Mouse (Mus musculus): ENCODE measurements around the gene Gm44790.
"Not testable (repeated sequence)": the region's sequence is repeated elsewhere in the genome, so short reads cannot be mapped to it uniquely, and the experiment has no call there.

Gene Gm44790

DNA sequence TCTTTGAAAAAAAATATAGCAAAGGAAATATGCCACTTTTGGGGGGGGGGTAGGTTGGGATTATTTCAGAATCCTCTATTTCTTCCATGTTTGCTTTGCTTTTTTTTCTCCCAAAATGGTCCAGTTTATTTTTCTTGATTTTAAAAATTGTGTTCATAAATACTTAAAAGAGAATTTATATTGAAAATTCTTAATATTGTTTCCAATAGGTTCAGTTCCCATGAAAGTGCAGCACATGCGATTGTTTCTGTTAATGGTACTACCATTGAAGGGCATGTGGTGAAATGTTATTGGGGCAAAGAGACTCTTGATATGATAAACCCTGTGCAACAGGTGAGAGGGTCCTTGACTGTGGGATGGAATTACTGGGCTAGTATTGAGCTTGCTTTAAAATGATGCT, at the start of gene Gm44790:
Gene Gm44790 (plus strand): TSS at position 301 of the 400 bp plus-strand sequence.
- in situ Hi-C loops (cut with MboI; ENCODE audit: low sequenced_read_pairs) = no loop called here

DNA sequence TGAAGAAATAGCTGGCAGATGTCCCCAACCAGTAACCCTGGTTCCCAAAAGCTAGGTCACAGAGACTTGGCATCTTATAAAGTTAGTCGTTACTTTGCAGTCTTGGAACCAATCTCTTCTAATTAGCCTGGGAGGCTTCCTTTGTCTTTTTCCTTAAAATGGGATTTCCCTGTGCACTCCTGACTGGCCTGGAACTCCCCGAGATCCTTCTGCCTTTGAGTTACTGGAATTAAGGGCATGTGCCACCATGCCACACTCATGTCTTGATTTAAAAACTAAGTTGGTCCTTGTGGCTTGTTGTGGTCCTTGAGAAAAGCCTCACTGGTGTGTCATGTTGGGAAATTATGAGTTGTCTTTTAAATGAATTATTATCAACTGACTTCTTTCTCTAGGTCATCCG, 48.1 kb upstream of the Gm44790 start:
- in situ Hi-C loops (cut with MboI; ENCODE audit: low sequenced_read_pairs) = no loop called here

DNA sequence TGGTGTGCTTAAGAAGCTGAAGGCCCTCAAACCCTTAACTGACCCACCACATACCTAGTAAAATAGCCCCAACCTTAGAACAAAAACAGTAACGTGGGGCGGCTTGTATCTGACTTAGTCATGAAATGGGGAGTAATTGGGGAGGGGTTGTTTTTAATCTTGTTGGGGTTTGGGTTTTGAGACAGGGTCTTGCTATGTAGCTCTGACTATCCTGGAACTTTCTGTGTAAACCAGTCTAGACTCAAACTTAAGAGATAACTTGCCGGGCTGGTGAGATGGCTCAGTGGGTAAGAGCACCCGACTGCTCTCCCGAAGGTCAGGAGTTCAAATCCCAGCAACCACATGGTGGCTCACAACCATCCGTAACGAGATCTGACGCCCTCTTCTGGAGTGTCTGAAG, 46.3 kb upstream of the Gm44790 start:
- in situ Hi-C loops (cut with MboI; ENCODE audit: low sequenced_read_pairs) = not testable (repeated sequence)

DNA sequence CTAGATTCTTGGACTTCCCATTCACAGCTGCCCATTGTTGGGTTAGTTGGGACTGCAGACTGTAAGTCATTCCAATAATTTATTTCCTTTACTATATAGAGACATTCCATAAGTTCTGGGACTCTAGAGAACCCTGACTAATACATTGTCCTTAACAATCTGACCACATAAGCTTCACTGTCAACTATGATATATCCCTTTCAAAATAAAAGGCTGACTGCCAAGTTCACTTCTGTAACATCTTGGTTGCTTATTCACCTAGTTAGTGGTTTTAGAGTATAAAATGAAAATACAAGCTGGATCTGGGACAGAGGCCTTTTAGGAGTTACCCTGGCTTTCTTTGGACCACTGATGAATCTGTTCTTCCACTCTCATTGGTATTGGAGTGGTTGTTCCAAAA, 43.9 kb upstream of the Gm44790 start:
- in situ Hi-C loops (cut with MboI; ENCODE audit: low sequenced_read_pairs) = no loop called here

DNA sequence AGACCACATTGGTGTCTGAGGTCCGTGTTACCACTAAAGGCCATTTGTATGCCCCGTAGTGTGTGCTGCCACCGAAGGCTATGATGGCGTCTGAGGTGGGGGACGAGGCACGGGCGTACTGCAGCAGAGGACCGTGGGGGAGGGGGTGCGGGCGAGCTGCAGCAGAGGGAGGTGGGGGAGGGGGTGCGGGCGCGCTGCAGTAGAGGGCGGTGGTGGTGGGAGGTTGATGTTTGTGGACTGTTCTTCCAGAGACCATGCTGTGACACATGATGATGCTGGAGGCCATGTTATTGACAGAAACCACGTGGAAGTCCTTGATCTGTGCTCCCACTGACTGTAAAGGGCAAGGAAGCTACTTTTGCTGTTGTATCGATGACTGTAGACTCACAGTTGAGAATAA, 43.1 kb upstream of the Gm44790 start:
- in situ Hi-C loops (cut with MboI; ENCODE audit: low sequenced_read_pairs) = no loop called here

DNA sequence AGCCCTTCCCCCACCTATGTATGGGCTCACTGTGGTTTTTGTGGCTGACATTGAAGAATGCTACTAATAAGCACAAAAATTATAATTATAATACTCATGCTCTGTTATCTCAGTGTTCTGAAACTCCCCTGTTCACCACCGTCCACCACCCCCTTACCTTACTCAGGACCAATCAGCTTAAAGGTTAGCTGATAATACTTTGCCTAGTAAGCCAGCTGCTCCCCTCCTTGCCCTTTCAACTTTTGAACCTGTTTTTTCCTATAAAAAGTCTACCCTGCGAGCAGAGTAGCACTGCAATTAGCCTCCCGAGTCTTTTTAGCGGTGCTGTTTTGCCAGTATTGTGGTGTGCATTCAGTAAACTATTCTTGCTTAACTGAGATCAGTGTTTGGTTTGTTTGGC, 41.8 kb upstream of the Gm44790 start:
- in situ Hi-C loops (cut with MboI; ENCODE audit: low sequenced_read_pairs) = no loop called here

DNA sequence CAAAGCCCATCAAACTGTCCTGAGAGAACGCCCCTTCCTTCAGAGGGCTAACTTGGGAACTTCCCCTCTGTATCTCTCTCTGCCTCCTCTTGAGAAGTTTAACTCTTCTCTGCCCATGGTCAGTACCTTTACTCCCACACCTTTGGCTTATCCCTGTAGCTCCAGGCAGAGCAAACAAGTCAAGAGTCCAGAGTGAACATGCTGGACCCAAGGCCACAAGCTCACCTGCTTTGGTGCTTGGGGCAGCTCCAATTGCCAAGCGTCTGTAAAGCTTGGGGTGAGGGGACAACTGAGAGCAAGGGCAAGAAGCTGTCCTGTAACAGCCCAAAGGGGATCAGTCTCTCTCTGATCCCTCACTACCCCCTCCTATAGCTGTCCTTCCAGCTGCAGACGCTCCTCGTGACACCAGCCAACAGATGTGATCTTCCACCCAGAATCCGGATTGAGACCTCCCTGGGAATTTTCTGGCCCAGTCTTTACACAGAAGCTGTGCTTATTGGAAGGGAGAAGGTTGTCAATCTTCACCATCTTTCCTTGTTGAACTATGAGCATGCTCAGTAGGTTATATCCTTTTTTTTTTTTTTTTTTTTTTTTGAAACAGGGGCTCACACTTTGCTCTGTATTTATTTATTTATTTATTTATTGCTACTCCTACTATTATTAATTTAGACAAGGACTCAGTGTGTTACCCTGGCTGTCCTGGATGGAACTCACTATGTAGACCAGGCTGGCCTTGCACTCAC, 40.9 kb upstream of the Gm44790 start:
- in situ Hi-C loops (cut with MboI; ENCODE audit: low sequenced_read_pairs) = no loop called here

DNA sequence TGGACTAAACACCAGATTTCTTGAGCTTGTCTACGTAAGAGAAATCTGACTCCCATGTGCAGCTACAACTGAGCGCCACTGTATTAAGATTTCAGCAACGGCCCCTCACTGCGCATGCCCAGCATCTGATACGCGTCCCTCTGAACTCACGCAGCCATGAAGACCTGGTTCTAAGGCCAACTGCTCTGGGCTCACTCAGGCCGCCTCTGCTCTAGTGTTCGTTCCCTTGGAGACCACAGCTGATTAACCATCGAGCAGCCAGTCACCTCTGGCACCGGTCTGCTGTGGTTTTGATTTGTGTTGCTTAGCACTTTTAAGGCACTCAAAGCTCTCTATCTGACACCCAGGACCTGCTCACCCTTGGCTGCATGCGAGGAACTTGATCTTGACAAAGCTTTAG, 39.1 kb upstream of the Gm44790 start:
- in situ Hi-C loops (cut with MboI; ENCODE audit: low sequenced_read_pairs) = no loop called here

DNA sequence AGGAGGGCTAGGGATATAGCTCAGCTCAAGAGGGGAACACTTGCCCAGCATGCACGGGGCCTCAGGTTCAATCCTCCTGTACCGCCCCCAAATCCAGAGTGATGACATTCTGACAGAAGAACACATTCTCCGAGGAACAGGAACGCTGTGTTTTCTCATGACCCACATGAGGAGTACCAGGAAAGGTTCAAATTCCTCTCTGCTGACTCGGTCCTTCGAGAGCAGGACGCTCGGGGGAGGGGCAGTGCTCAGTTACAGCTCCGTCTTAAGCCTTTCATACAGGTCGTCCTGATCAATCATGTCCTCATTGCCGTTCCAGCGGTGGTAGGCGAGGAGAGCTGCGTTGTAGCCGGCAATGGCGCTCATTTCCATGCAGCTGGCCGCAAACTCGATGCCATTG, 38.0 kb upstream of the Gm44790 start:
- in situ Hi-C loops (cut with MboI; ENCODE audit: low sequenced_read_pairs) = no loop called here

DNA sequence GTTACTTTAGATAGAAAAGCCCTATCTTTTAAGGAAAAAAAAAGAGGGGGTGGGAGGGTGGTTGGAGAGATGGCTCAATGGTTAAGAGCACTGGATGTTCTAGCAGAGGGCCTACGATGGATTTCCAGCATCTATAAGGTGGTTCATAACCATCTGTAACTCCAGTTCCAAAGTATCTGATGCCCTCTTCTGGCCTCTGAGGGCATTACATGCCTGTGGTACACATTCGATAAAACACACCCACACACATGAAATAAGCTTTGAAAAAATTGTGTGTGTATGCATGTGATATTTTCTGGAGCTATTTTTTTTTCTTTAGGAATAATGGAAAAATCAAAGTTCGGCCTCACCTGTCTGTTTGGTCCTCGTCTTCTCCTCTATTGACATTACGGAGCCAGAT, 35.1 kb upstream of the Gm44790 start:
- in situ Hi-C loops (cut with MboI; ENCODE audit: low sequenced_read_pairs) = no loop called here

DNA sequence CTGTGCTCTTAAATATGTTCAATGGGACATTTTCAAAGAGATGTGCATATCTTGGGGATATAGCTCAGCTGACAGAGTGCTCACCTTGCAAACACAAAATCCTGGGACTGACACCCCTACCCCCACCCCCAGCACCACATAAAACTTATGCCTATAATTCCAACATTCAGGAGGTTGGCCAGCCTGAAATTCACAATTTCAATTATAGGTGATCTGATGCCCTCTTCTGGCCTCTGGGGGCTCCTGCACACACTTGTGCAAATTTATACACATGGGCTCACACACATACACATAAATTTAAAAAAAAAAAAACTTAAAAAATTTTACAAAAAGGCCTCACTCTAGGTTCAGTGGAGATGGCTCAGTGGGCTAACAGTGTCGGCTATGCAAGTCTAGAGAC, 33.3 kb upstream of the Gm44790 start:
- in situ Hi-C loops (cut with MboI; ENCODE audit: low sequenced_read_pairs) = no loop called here

DNA sequence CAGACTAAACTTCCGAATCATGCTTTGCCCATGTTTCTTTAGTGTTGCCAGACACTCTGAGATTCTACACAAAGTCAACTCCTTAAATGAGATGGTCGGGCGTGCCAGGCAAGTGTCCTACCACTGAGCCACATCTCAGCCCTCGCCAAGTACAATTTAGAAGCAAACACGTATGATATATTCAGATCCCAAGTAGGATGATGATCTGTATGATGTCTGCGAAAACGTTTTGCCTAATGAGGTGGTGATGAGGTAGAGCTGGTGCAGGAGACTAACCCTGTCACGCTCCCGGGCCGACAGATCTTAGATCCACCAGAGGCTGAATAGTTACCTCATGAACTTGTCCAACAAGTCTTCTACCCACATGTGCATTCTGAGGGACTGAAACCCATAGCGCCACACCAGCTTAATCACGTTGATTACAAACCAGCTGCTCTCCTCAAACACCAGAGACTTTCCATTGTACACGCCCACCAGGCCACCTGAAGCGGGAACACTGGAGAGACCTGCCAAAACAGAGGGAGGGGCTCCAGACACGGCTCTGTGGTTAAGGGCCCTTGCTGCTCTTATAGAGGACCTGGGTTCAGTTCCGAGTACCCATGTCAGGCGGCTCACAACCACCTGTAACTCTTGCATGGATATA, 32.3 kb upstream of the Gm44790 start:
- in situ Hi-C loops (cut with MboI; ENCODE audit: low sequenced_read_pairs) = no loop called here

DNA sequence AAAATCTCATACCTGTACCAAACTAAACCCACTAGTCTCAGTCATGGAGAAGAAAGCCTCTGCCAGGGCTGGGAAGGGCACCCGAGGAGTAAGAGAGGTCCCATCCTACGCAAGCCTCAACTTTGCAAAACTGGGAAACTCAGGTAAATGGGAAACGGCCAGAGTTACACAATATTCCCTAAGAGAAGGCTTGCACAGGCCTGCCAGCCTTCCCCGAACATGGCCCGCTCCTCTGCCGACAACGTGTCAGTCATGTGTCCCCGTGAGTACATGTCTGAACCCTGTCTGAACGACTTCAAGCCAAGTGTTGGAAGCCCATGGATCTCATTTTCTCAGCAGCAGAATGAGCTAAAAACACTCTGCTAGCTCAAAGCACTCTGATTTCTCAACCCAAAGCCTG, 31.4 kb upstream of the Gm44790 start:
- in situ Hi-C loops (cut with MboI; ENCODE audit: low sequenced_read_pairs) = no loop called here

DNA sequence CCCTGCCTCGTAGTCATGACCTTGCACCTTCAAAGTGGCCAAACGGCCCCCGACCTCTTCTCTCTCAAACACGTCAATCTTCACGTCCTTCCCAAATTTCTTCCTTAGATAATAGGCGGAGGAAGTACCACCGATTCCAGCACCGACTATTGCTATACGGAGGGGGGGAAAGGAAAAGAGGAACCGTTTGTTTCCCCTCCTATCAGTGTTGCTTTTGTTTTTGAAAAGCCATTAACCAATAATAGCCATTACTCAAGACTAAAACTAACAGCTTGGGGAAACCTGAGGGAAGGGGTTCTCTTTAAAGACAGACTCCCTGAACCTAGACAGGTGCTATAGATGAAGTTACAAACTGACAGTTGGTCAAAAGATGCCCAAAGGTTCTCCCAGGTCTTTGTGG, 30.5 kb upstream of the Gm44790 start:
- in situ Hi-C loops (cut with MboI; ENCODE audit: low sequenced_read_pairs) = no loop called here

DNA sequence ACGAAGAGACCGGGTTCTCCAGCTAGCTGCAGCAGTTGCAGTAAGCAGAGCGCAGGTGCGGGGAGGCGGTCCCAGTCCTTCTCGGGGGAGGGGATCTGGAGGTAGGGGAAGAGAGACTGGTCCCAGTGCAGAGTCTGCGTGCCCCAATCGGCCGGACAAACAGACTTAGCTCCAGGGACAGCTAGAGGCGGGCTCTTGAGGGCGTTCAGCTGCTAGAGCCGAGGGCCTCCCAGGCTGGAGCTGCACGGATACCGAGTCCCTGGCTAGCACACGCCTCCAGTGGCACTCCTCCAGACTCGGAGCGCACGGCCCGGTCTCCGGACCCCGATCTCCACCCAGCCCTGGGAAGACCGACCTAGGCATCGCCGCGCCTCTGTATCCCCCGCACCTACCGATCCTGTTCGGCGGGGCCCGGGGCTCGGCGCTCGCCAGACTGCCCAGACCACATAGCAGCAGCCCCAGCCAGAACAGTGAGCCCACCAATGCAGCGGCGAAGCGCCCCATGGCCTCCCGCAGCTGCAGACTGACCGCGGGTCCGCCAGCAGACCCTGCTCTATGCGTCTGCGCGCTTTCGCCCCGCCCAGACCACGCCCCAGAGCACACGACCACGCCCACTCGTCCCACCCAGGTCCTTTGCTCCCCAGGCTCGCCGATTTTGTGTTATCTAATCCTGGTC, 29.7 kb upstream of the Gm44790 start, which contains the start of gene Pcyox1:
Gene Pcyox1 (minus strand): TSS at position 574 of the 676 bp plus-strand sequence.
- in situ Hi-C loops (cut with MboI; ENCODE audit: low sequenced_read_pairs) = no loop called here

DNA sequence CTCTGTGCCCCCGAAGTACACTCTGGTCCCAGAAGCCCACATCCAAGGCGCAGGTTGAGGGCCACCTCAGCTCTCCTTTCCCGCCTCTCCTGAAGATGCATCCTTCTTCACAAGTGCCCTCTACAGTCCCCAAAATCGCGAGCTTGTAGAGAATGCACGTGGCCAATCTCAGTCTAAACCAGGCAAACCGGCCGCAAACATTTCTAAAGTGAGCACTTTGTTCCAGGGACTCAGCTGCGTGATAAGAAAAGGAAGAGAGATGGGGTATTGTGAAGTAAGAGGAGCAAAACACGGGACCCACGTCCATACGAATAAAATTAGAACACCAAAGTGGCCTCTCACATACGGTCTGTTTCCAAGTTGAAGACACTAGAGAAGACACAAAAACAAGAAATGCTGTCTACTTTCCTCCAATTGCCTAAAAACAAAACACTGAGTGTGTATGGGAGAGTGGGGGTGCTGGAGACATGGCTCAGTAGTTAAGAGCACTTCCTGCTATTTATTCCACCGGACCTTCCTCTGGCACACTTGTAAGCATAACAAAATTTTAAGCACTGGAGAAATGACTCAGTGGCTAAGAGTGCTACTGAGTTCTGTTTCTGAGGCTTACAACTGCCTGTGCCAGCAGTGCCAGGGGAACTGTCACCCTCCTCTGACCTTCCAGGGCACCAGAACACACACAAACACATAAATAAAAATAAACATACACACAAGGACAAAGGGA, 29.0 kb upstream of the Gm44790 start:
- in situ Hi-C loops (cut with MboI; ENCODE audit: low sequenced_read_pairs) = no loop called here

DNA sequence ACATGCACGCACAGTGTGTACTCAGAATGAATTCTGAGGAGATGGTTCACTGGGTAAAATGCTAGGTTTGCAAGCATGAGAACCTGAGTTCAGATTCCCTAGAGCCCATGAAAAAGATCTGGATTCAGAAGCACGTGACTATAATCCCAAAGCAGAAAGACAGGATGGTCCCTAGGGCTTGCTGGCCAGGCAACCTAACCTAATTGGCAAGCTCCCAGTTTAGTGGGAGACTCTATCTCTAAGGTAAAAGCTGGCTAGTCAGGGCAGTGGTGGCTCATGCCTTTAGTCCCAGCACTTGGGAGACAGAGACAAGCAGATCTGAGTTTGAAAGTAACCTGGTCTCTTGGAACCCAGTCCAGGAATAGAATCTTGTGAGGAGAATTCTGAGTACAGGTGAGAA, 27.5 kb upstream of the Gm44790 start:
- in situ Hi-C loops (cut with MboI; ENCODE audit: low sequenced_read_pairs) = no loop called here

DNA sequence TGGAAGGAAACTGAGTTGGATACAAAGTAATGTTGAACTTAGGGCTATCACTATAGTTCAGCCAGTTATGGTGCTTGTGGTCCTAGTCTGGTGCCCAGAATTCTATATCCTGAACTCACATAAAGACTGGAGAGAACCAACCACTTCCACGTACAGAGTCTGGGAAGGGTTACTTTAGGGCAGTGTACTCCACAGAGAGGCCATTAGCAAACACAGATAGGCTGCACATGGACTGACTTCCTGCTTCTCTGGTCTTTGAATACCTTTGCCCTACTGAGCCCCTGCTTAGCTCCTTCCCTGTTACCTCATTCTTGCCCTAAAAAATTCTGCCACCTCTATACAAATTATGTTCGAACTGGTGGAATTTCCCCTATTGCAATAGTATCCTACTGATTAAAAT, 26.5 kb upstream of the Gm44790 start:
- in situ Hi-C loops (cut with MboI; ENCODE audit: low sequenced_read_pairs) = no loop called here

DNA sequence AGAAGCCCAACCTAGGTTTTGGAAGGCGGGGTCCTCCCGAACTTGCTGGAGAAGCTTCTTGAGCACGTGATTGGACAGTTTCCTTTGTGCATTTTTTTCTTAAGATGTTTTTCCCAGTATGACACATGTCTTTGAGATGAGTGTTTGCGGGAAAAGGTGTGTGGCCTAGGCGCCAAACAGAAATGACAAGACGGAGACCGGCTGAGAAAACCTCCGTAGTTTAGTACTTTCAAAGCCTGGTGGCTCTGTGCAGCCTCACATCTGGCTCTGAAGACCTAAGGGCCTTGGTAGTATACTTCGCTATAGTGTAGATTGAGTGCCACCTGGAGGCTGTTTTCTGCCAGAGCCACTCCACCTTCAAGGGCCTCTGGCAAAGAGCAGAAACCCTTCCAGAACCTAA, 25.5 kb upstream of the Gm44790 start:
- in situ Hi-C loops (cut with MboI; ENCODE audit: low sequenced_read_pairs) = no loop called here

DNA sequence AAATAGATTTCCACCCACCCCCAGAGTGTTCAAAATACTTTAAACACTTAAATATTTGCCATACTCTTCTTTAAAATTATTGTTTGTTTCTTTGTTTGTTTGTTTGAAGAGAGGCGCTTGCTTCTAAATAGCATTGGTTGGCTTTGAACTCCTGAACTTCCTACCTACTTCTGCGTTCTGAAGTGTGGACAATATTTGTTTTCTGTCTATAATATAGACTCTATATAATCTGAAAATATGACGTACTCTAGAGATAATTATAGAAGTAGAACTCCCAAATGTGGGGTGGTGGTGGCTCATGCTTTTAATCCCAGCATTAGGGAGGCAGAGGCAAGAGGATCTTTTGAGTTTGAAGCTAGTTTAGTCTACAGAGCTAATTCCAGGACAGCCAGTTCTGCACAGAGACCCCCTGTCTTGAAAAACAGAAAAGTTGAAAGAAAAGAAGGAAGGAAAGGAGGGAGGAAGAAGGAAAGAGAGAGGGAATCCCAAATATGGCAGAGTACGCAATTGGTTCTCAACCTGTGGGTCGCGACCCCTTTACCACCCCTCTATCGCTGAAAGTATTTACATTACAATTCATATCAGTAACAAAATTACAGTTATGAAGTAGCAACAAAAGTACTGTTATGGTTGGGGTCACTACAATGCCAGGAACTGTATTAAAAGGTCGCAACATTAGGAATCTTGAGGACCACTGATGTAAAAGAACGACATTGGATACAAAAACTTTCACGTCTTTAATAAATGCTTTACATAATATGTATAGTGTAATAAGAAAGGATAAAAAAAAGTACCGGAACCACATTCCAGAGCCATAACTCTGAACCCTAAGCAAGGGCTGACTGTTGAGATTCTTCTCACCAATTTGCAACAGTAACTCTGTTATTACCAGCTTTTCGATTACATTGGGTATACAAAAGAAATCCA, 23.5 kb upstream of the Gm44790 start:
- in situ Hi-C loops (cut with MboI; ENCODE audit: low sequenced_read_pairs) = no loop called here
